19 mouse cellular contexts compared by ENCODE assay signal in the genomic region with DNA sequence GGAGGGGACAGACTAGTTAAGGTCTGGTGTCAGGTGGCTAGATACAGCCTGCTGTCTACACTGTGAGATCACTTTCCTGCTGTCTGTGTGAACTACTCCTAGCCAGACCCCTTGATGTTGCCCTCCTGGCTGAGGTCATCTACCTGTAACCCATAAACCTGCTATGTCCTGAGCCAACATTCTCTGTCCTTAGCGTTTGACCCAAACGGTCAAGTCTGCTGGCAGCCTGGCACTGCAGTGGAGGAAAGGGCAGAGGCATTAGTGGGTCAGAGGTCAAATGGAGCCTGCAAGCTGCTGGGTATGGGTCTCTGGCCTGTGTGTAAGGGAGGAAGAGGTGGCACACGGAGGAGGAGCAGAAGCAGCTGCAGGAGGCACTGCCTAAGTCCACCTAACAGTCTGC. TPM values are rescaled to one million over a fixed set of nuclear protein-coding genes. Genes with fewer than 3 reads are reported as not detected.
A peak's percentile ranks its signal among the peaks of the same experiment; 100 is the strongest.
DNase-seq lines count a peak whose midpoint lies in the region; ATAC-seq and TF ChIP-seq lines count a peak whose summit lies in the region.
"Had no signal": no experiment of that assay in that cellular context is flagged by ENCODE, and none has a peak within 500 bp of the region (broad histone marks: within the 10 kb centered on the region; RNA-seq: fewer than 3 reads in every experiment).

No protein-coding gene starts in this region.

- H3K36me3 ChIP-seq in kidney, adult 2 months (ENCODE audit: control insufficient read depth, insufficient read depth, low read length): no peaks in the 10 kb centered on the region
- no peaks in the 10 kb centered on the region for H3K36me3 ChIP-seq in kidney, embryonic 16.5 days (ENCODE audit: insufficient read depth, low read length)
- H3K36me3 ChIP-seq in midbrain, embryonic 10.5 days: peaks cover 26% of the 10 kb centered on the region
- no peaks in the 10 kb centered on the region; the same call in 1 of the 2 replicates for H3K36me3 ChIP-seq in midbrain, postnatal 0 days (ENCODE audit: insufficient read depth, low read length)
- peaks cover 3% of the 10 kb centered on the region; the same call in 1 of the 2 replicates for H3K36me3 ChIP-seq in small intestine, adult 2 months (ENCODE audit: control insufficient read depth, insufficient read depth, low read length)
- H3K36me3 ChIP-seq: hindbrain, embryonic 15.5 days; stomach, embryonic 15.5 days had no signal

- no peaks in the 10 kb centered on the region for H3K27me3 ChIP-seq in kidney, adult 2 months (replicated peaks; ENCODE audit: control insufficient read depth, insufficient read depth, low read length)
- H3K27me3 ChIP-seq in kidney, embryonic 16.5 days (ENCODE audit: insufficient read depth, low read length): no peaks in the 10 kb centered on the region
- no peaks in the 10 kb centered on the region for H3K27me3 ChIP-seq in midbrain, embryonic 10.5 days (ENCODE audit: low read depth, poor library complexity, severe bottlenecking)
- H3K27me3 ChIP-seq in midbrain, postnatal 0 days (ENCODE audit: insufficient read depth, low read length): no peaks in the 10 kb centered on the region
- H3K27me3 ChIP-seq in small intestine, adult 2 months (ENCODE audit: control insufficient read depth, insufficient read depth, low read length): no peaks in the 10 kb centered on the region
- H3K27me3 ChIP-seq: embryonic facial prominence, embryonic 15.5 days; hindbrain, embryonic 15.5 days; stomach, embryonic 15.5 days had no signal

- TF ChIP-seq CTCF in kidney, adult 2 months (conservative IDR thresholded peaks at IDR 0.05; ENCODE audit: insufficient read depth, insufficient read length, low read depth, low read length): no peak
- no peak for TF ChIP-seq CTCF in midbrain, postnatal 0 days (IDR thresholded peaks at IDR 0.05)
- TF ChIP-seq CTCF in small intestine, adult 2 months (IDR thresholded peaks at IDR 0.05; ENCODE audit: extremely low read depth, insufficient read length, insufficient replicate concordance, low read depth, low read length): no peak

- ATAC-seq in kidney, embryonic 16.5 days (ENCODE audit: low FRiP score, low TSS enrichment): no peak
- no peak for ATAC-seq in midbrain, postnatal 0 days (ENCODE audit: low FRiP score)
- ATAC-seq: lung, postnatal 0 days had no signal

- peak; percentile 43 for DNase-seq in adrenal gland, postnatal 14 days
- DNase-seq in adrenal gland, postnatal 25 days: no peak
- peak; percentile 72 for DNase-seq in kidney, adult 2 months
- no peak for DNase-seq in midbrain, embryonic 10.5 days (ENCODE audit: low spot score)
- no peak for DNase-seq in midbrain, postnatal 0 days (ENCODE audit: low spot score)
- no peak for DNase-seq in cerebellum, postnatal 10 days
- DNase-seq: adrenal gland, adult 8-10 months; embryo, embryonic 11 days; gastrocnemius, adult 2 months; heart, adult 18-20 months; right cerebral cortex, adult 18-20 months had no signal

- no peak overlapping the region for H3K9ac ChIP-seq in kidney, embryonic 16.5 days (replicated peaks; ENCODE audit: low read length)
- no peak overlapping the region for H3K9ac ChIP-seq in midbrain, postnatal 0 days (replicated peaks; ENCODE audit: low read length, poor library complexity, severe bottlenecking)
- H3K9ac ChIP-seq: embryonic facial prominence, embryonic 15.5 days; hindbrain, embryonic 15.5 days; liver, embryonic 14.5 days; stomach, embryonic 15.5 days had no signal

- no peak for TF ChIP-seq POLR2A in kidney, adult 2 months (IDR thresholded peaks at IDR 0.05; ENCODE audit: low read depth, low read length)
- no peak for TF ChIP-seq POLR2A in small intestine, adult 2 months (IDR thresholded peaks at IDR 0.05; ENCODE audit: low read depth, low read length)

- 36% methylated on average over 3 of the region's 3 CpGs for WGBS in kidney, adult 2 months
- WGBS in kidney, embryonic 16.5 days: 50% methylated on average over 3 of the region's 3 CpGs
- 58% methylated on average over 3 of the region's 3 CpGs for WGBS in midbrain, embryonic 10.5 days
- 61% methylated on average over 3 of the region's 3 CpGs for WGBS in midbrain, postnatal 0 days
- 68% methylated on average over 3 of the region's 3 CpGs for WGBS in small intestine, adult 2 months

- H3K4me1 ChIP-seq in kidney, adult 2 months (ENCODE audit: control insufficient read depth, insufficient read depth, low read length): peaks cover 31% of the 10 kb centered on the region
- peaks cover 35% of the 10 kb centered on the region for H3K4me1 ChIP-seq in kidney, embryonic 16.5 days (ENCODE audit: insufficient read depth, low read length)
- H3K4me1 ChIP-seq in midbrain, embryonic 10.5 days: peaks cover 53% of the 10 kb centered on the region
- peaks cover 4% of the 10 kb centered on the region; the same call in 1 of the 2 replicates for H3K4me1 ChIP-seq in midbrain, postnatal 0 days (ENCODE audit: insufficient read depth, low read length)
- peaks cover 26% of the 10 kb centered on the region for H3K4me1 ChIP-seq in small intestine, adult 2 months (ENCODE audit: control insufficient read depth, insufficient read depth, insufficient read length, low read length)

- no peak overlapping the region for H3K27ac ChIP-seq in kidney, adult 2 months (ENCODE audit: insufficient read depth, low read depth, low read length)
- no peak overlapping the region for H3K27ac ChIP-seq in kidney, embryonic 16.5 days (ENCODE audit: low read length)
- H3K27ac ChIP-seq in midbrain, embryonic 10.5 days (replicated peaks): peak overlapping the region; percentile 68; the same call in 1 of the 2 replicates
- no peak overlapping the region for H3K27ac ChIP-seq in midbrain, postnatal 0 days (ENCODE audit: low read depth, low read length)
- H3K27ac ChIP-seq in small intestine, adult 2 months (ENCODE audit: insufficient read depth, low read depth, low read length): peak overlapping the region; percentile 72
- H3K27ac ChIP-seq: embryonic facial prominence, embryonic 15.5 days; forebrain, embryonic 10.5 days; gastrocnemius, adult 2 months; hindbrain, embryonic 15.5 days; liver, embryonic 14.5 days; stomach, embryonic 15.5 days had no signal

- H3K4me3 ChIP-seq in kidney, adult 2 months (ENCODE audit: insufficient read depth, low read depth, low read length): no peak overlapping the region
- no peak overlapping the region for H3K4me3 ChIP-seq in kidney, embryonic 16.5 days (ENCODE audit: low read length)
- H3K4me3 ChIP-seq in midbrain, embryonic 10.5 days: no peak overlapping the region
- no peak overlapping the region for H3K4me3 ChIP-seq in midbrain, postnatal 0 days (ENCODE audit: low read depth, low read length)
- H3K4me3 ChIP-seq in small intestine, adult 2 months (ENCODE audit: low read depth, low read length): no peak overlapping the region
- H3K4me3 ChIP-seq: embryonic facial prominence, embryonic 15.5 days; forebrain, embryonic 10.5 days; gastrocnemius, adult 2 months; hindbrain, embryonic 15.5 days; stomach, embryonic 15.5 days had no signal

- no peak overlapping the region for H3K4me2 ChIP-seq in kidney, embryonic 16.5 days (replicated peaks; ENCODE audit: low read depth, low read length)
- H3K4me2 ChIP-seq in midbrain, postnatal 0 days (ENCODE audit: low read depth, low read length, poor library complexity, severe bottlenecking): no peak overlapping the region
- H3K4me2 ChIP-seq: embryonic facial prominence, embryonic 15.5 days; hindbrain, embryonic 15.5 days; stomach, embryonic 15.5 days had no signal

- no peaks in the 10 kb centered on the region for H3K9me3 ChIP-seq in kidney, embryonic 16.5 days (ENCODE audit: low read length)
- 0 out of 2 replicates have a peak, but pooled peaks cover 7% of the 10 kb centered on the region for H3K9me3 ChIP-seq in midbrain, embryonic 10.5 days (replicated peaks)
- no peaks in the 10 kb centered on the region for H3K9me3 ChIP-seq in midbrain, postnatal 0 days (ENCODE audit: low read length)
- H3K9me3 ChIP-seq: embryonic facial prominence, embryonic 15.5 days; hindbrain, embryonic 15.5 days; stomach, embryonic 15.5 days had no signal

RNA-seq across cellular contexts. Expression of a gene that starts 41.6 kb away (rescaled TPM):
- total RNA-seq in adrenal gland, postnatal 14 days (2021): 45.4 and 57.5 TPM in 2 replicates
- total RNA-seq in adrenal gland, postnatal 25 days (2021): 33.5 and 60.5 TPM in 2 replicates
- 17.0 and 22.5 TPM in 2 replicates for polyA plus RNA-seq in kidney, adult 2 months (2012; rRNA removed)
- polyA plus RNA-seq in kidney, embryonic 16.5 days (2015; fragmentation: Nextera tagmentation; extraction: Ambion mirVana): 47.0 and 47.1 TPM in 2 replicates
- polyA plus RNA-seq in midbrain, embryonic 10.5 days (2016; fragmentation: Nextera tagmentation; extraction: Ambion mirVana): 35.3 and 47.5 TPM in 2 replicates
- 51.3 and 80.9 TPM in 2 replicates for total RNA-seq in midbrain, postnatal 0 days (2014; rRNA removed)
- 65.4 and 66.4 TPM in 2 replicates for polyA plus RNA-seq in midbrain, postnatal 0 days (2015; fragmentation: Nextera tagmentation; extraction: Ambion mirVana)
- 8.1 and 9.4 TPM in 2 replicates for polyA plus RNA-seq in small intestine, adult 2 months (2012; rRNA removed)

Comparison
In these comparisons a context has a peak if more than half of its experiments do, and no peak if none do; other contexts are left out.
1. DNase-seq: peak in adrenal gland, postnatal 14 days (single experiment) and kidney, adult 2 months (single experiment); none in adrenal gland, postnatal 25 days (single experiment), midbrain, embryonic 10.5 days (single experiment), midbrain, postnatal 0 days (single experiment) and cerebellum, postnatal 10 days (0 of 2).
2. H3K27ac ChIP-seq: peak in midbrain, embryonic 10.5 days (single experiment) and small intestine, adult 2 months (single experiment); none in kidney, adult 2 months (single experiment), kidney, embryonic 16.5 days (single experiment) and midbrain, postnatal 0 days (single experiment).